13 mouse cellular contexts compared by ENCODE assay signal in the genomic region with DNA sequence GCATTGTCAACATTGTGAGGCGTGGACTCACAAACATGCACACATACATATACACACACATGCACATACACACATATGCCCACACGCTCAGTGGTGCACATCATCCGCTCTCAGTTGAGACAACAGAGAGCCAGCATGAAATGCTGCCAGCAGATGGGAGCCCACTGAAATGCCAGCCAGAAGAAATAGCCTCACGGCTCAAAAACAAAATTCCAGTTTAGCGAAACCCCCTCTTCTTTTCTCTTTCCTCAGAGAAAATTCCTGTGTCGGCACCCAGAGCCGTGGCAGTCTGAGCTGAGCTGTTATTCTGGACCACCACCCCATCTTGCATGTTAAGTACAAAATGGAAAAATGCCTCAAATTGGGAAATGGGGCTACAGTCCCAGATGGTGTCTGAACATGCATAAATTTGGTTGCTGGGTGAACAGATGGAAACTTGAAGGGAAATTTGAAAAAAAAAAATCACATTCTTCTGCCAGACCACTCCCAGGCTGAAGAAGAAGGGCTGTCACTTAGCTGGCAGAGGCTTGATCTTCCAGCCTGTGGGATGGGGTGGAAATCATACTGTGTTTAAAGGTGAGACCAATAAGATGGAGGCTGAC.
DNase-seq lines count a peak whose midpoint lies in the region; ATAC-seq and TF ChIP-seq lines count a peak whose summit lies in the region.
"Had no signal": no experiment of that assay in that cellular context is flagged by ENCODE, and none has a peak within 500 bp of the region (broad histone marks: within the 10 kb centered on the region; RNA-seq: fewer than 3 reads in every experiment).

No protein-coding gene starts in this region.

- ATAC-seq in hindbrain, embryonic 14.5 days (ENCODE audit: low FRiP score): no peak; the same call in 1 of the 2 replicates
- ATAC-seq in hindbrain, embryonic 12.5 days (ENCODE audit: low FRiP score): no peak
- ATAC-seq: liver, postnatal 0 days had no signal

- H3K4me2 ChIP-seq in hindbrain, embryonic 14.5 days (replicated peaks): no peak overlapping the region
- no peak overlapping the region for H3K4me2 ChIP-seq in hindbrain, embryonic 12.5 days (replicated peaks)
- H3K4me2 ChIP-seq: midbrain, embryonic 12.5 days had no signal

- H3K27ac ChIP-seq in hindbrain, embryonic 14.5 days: no peak overlapping the region
- H3K27ac ChIP-seq in hindbrain, embryonic 12.5 days: no peak overlapping the region
- no peak overlapping the region for H3K27ac ChIP-seq in thymus, adult 2 months (ENCODE audit: control insufficient read depth, insufficient read depth, low read length)
- H3K27ac ChIP-seq: midbrain, embryonic 12.5 days; stomach, postnatal 0 days had no signal

- H3K4me1 ChIP-seq in hindbrain, embryonic 14.5 days (replicated peaks; ENCODE audit: control insufficient read depth, insufficient read depth, low read length): no peaks in the 10 kb centered on the region
- no peaks in the 10 kb centered on the region for H3K4me1 ChIP-seq in hindbrain, embryonic 12.5 days
- no peaks in the 10 kb centered on the region for H3K4me1 ChIP-seq in thymus, adult 2 months (replicated peaks; ENCODE audit: control insufficient read depth, insufficient read depth, low read length)
- H3K4me1 ChIP-seq: midbrain, embryonic 12.5 days had no signal

- H3K27me3 ChIP-seq in hindbrain, embryonic 14.5 days (ENCODE audit: control insufficient read depth, insufficient read depth, low read length): no peaks in the 10 kb centered on the region
- no peaks in the 10 kb centered on the region for H3K27me3 ChIP-seq in hindbrain, embryonic 12.5 days
- no peaks in the 10 kb centered on the region for H3K27me3 ChIP-seq in thymus, adult 2 months (ENCODE audit: control insufficient read depth, insufficient read depth, low read length)
- H3K27me3 ChIP-seq: midbrain, embryonic 12.5 days had no signal

- peak; percentile 32 for DNase-seq in hindbrain, embryonic 14.5 days (ENCODE audit: low spot score)
- DNase-seq in frontal cortex, postnatal 10 days (ENCODE audit: low spot score in 2 of 2): peak; percentile 28 to 48
- DNase-seq in layer of hippocampus, postnatal 36 days: peak; percentile 39 to 63
- peak; percentile 40 for DNase-seq in right cerebral cortex, postnatal 14 days
- no peak for DNase-seq in thymus, adult 2 months
- DNase-seq in cerebellum, adult 8-10 months: no peak
- DNase-seq in heart, adult 18-20 months: no peak
- DNase-seq: heart, postnatal 4 days; kidney, postnatal 4 days; liver, postnatal 0 days had no signal

- H3K9ac ChIP-seq in hindbrain, embryonic 14.5 days: no peak overlapping the region
- H3K9ac ChIP-seq in hindbrain, embryonic 12.5 days: no peak overlapping the region
- H3K9ac ChIP-seq: liver, postnatal 0 days; midbrain, embryonic 12.5 days had no signal

- H3K4me3 ChIP-seq in hindbrain, embryonic 14.5 days (replicated peaks; ENCODE audit: low read length): no peak overlapping the region
- no peak overlapping the region for H3K4me3 ChIP-seq in hindbrain, embryonic 12.5 days
- no peak overlapping the region for H3K4me3 ChIP-seq in thymus, adult 2 months (ENCODE audit: control insufficient read depth, insufficient read depth, low read length)
- H3K4me3 ChIP-seq: midbrain, embryonic 12.5 days had no signal

- no peaks in the 10 kb centered on the region for H3K36me3 ChIP-seq in hindbrain, embryonic 14.5 days (replicated peaks; ENCODE audit: control insufficient read depth, insufficient read depth)
- no peaks in the 10 kb centered on the region for H3K36me3 ChIP-seq in hindbrain, embryonic 12.5 days
- H3K36me3 ChIP-seq in thymus, adult 2 months (ENCODE audit: control insufficient read depth, insufficient read depth, low read length): no peaks in the 10 kb centered on the region
- H3K36me3 ChIP-seq: midbrain, embryonic 12.5 days had no signal

- 61% methylated on average over 7 of the region's 7 CpGs for WGBS in hindbrain, embryonic 14.5 days
- 80% methylated on average over 7 of the region's 7 CpGs for WGBS in hindbrain, embryonic 12.5 days
- 92% methylated on average over 7 of the region's 7 CpGs for WGBS in thymus, adult 2 months

- TF ChIP-seq POLR2A in thymus, adult 2 months (IDR thresholded peaks at IDR 0.05; ENCODE audit: control insufficient read depth, extremely low read depth, insufficient read depth, low read length, poor library complexity): no peak

- no peak for TF ChIP-seq CTCF in thymus, adult 2 months (IDR thresholded peaks at IDR 0.05; ENCODE audit: borderline replicate concordance, control insufficient read depth, extremely low read depth, insufficient read depth, low read length, poor library complexity)

- H3K9me3 ChIP-seq in hindbrain, embryonic 14.5 days (ENCODE audit: control insufficient read depth, low read length): no peaks in the 10 kb centered on the region
- H3K9me3 ChIP-seq in hindbrain, embryonic 12.5 days (replicated peaks): no peaks in the 10 kb centered on the region
- H3K9me3 ChIP-seq: midbrain, embryonic 12.5 days had no signal

Comparison
In these comparisons a context has a peak if more than half of its experiments do, and no peak if none do; other contexts are left out.
1. DNase-seq: peak in hindbrain, embryonic 14.5 days (single experiment), frontal cortex, postnatal 10 days (2 of 2), layer of hippocampus, postnatal 36 days (2 of 2) and right cerebral cortex, postnatal 14 days (single experiment); none in thymus, adult 2 months (single experiment), cerebellum, adult 8-10 months (single experiment) and heart, adult 18-20 months (0 of 2).